Mouse (Mus musculus) kidney, adult 2 months (tissue): ENCODE results near the gene Ugt2b36.

ENCODE experiments used
- CTCF ChIP-seq: fragments of 200-500 bp; conservative IDR thresholded peaks from 2 replicates; pipeline ENCODE4 v1.5.1; 2011; ENCODE audit warnings: low read depth, mild to moderate bottlenecking, control low read depth, low read length, moderate library complexity, mixed read lengths; ENCODE audit not compliant: insufficient read depth, insufficient read length
- POLR2A ChIP-seq: fragments of 200-500 bp; IDR thresholded peaks from one replicate; pipeline ENCODE4 v1.6.1; 2011; ENCODE audit warnings: low read depth, low read length, control low read depth

- TF ChIP-seq CTCF, result no peak
- no peak for TF ChIP-seq POLR2A
Observed at GRCm38 (mm10) chr5:87091111-87091510, 1.2 kb downstream of the Ugt2b36 start.
